Mouse (Mus musculus): ENCODE results near the gene Ttc38.

The Ttc38 gene

GRCm38 (mm10) chr15:85897113-85897512, 65.0 kb downstream of the Ttc38 start:
- no peak for DNase-seq

- DNase-seq, result no peak
These were observed 67.3 kb downstream of the Ttc38 start for GRCm38 (mm10) chr15:85899396-85899795.

GRCm38 (mm10) chr15:85900318-85900717, 68.2 kb downstream of the Ttc38 start:
- no peak for DNase-seq

- no peak for DNase-seq
These were observed 68.7 kb downstream of the Ttc38 start for GRCm38 (mm10) chr15:85900801-85901200.

- no peak for DNase-seq
These were observed 70.4 kb downstream of the Ttc38 start for GRCm38 (mm10) chr15:85902505-85902904.

- no peak for DNase-seq
These were observed 71.7 kb downstream of the Ttc38 start for GRCm38 (mm10) chr15:85903826-85904225.

Measured in heart, adult 11 months (tissue).